Mouse (Mus musculus) CH12.LX (cell line): Measurements from ENCODE around the gene Dgcr2. TPM values are rescaled to one million over a fixed set of nuclear protein-coding genes. Genes with fewer than 3 reads are reported as not detected.

ENCODE experiments used
- DNase-seq: peaks from one replicate; pipeline ENCODE4 v3.0.0-alpha.2; 2013; ENCODE audit errors: extremely low read depth
- H3K27ac ChIP-seq: 2 replicates; pipeline ENCODE4 v1.5.1; 2012; ENCODE audit warnings: low read depth, mild to moderate bottlenecking, control low read depth, moderate library complexity; ENCODE audit not compliant: insufficient read depth
- H3K27me3 ChIP-seq: replicated peaks from 2 replicates; pipeline ENCODE3; 2012; ENCODE audit warnings: inconsistent platforms
- H3K36me3 ChIP-seq, 2 experiments: replicated peaks in 1 of 2; 2 replicates each; pipeline versions ENCODE3 to v1.6.1; 2012; ENCODE audit warnings: inconsistent platforms in 1 of 2, low read length in 1 of 2, mild to moderate bottlenecking in 1 of 2, mixed read lengths in 1 of 2, moderate library complexity in 1 of 2; ENCODE audit not compliant: control insufficient read depth in 1 of 2, insufficient read depth in 1 of 2
- H3K4me1 ChIP-seq, 2 experiments: 2 replicates each; pipeline ENCODE4 v1.6.1; 2012; ENCODE audit warnings: inconsistent platforms in 1 of 2, moderate library complexity in 1 of 2; ENCODE audit not compliant: insufficient read depth in 2 of 2, control insufficient read depth in 1 of 2
- H3K4me2 ChIP-seq: 2 replicates; pipeline ENCODE4 v1.6.1; 2012; ENCODE audit warnings: low read depth, mild to moderate bottlenecking, control low read depth; ENCODE audit not compliant: poor library complexity, insufficient read depth, severe bottlenecking
- H3K4me3 ChIP-seq, 3 experiments: fragments of 150-350 bp in 1 of 3; sonication (generic) in 1 of 3; replicated peaks in 1 of 3; 2 replicates each; pipeline versions ENCODE3 to v1.5.1; 2011 to 2012; ENCODE audit warnings: low read depth in 2 of 3, low read length in 2 of 3, mild to moderate bottlenecking in 2 of 3, moderate library complexity in 2 of 3, control low read depth in 1 of 3, improper control_type of control experiment in 1 of 3, inconsistent platforms in 1 of 3, mixed read lengths in 1 of 3; ENCODE audit not compliant: poor library complexity in 1 of 3
- H3K79me2 ChIP-seq: replicated peaks from 2 replicates; pipeline ENCODE4 v1.6.1; 2012; ENCODE audit warnings: mild to moderate bottlenecking, moderate library complexity; ENCODE audit not compliant: control insufficient read depth, poor library complexity, insufficient read depth, severe bottlenecking; ENCODE audit errors: extremely low read depth
- H3K9ac ChIP-seq: 2 replicates; pipeline ENCODE4 v1.6.1; 2012; ENCODE audit warnings: low read depth, mild to moderate bottlenecking, control low read depth, moderate library complexity; ENCODE audit not compliant: insufficient read depth
- H3K9me3 ChIP-seq: replicated peaks from 2 replicates; pipeline ENCODE3; 2012; ENCODE audit warnings: low read length, inconsistent platforms, mixed read lengths
- CTCF ChIP-seq, 2 experiments: IDR thresholded peaks in 1 of 2; conservative IDR thresholded peaks in 1 of 2; 2 replicates each; pipeline ENCODE4 v1.5.1; 2011 to 2012; ENCODE audit warnings: low read depth in 2 of 2, low read length in 2 of 2, improper control_type of control experiment in 1 of 2, inconsistent platforms in 1 of 2, mild to moderate bottlenecking in 1 of 2, moderate library complexity in 1 of 2
- EP300 ChIP-seq: IDR thresholded peaks from 2 replicates; pipeline ENCODE4 v1.6.1; 2011; ENCODE audit warnings: low read length, improper control_type of control experiment
- ETS1 ChIP-seq: conservative IDR thresholded peaks from 2 replicates; pipeline ENCODE4 v1.6.1; 2012; ENCODE audit warnings: low read depth, mild to moderate bottlenecking, inconsistent platforms, low read length, improper control_type of control experiment, moderate library complexity
- JUN ChIP-seq: IDR thresholded peaks from 2 replicates; pipeline ENCODE4 v1.6.1; 2011; ENCODE audit warnings: low read depth, mild to moderate bottlenecking, low read length, improper control_type of control experiment, moderate library complexity; ENCODE audit not compliant: insufficient read depth
- MAX ChIP-seq: IDR thresholded peaks from 2 replicates; pipeline ENCODE4 v1.6.1; 2011; ENCODE audit warnings: low read length, improper control_type of control experiment
- MEF2A ChIP-seq: IDR thresholded peaks from 2 replicates; pipeline ENCODE4 v1.6.1; 2014; ENCODE audit warnings: low read depth, mild to moderate bottlenecking, inconsistent platforms, low read length, improper control_type of control experiment, borderline replicate concordance
- NRF1 ChIP-seq: IDR thresholded peaks from 2 replicates; pipeline ENCODE4 v1.6.1; 2014; ENCODE audit warnings: low read depth, mild to moderate bottlenecking, inconsistent platforms, low read length, improper control_type of control experiment, moderate library complexity
- RCOR1 ChIP-seq: conservative IDR thresholded peaks from 2 replicates; pipeline ENCODE4 v1.6.1; 2012; ENCODE audit warnings: low read depth, mild to moderate bottlenecking, inconsistent platforms, low read length, improper control_type of control experiment
- SMC3 ChIP-seq: IDR thresholded peaks from 2 replicates; pipeline ENCODE4 v1.6.1; 2011; ENCODE audit warnings: low read depth, low read length, improper control_type of control experiment
- TBP ChIP-seq: conservative IDR thresholded peaks from 2 replicates; pipeline ENCODE4 v1.6.1; 2011; ENCODE audit warnings: low read depth, low read length, improper control_type of control experiment
- TCF12 ChIP-seq: IDR thresholded peaks from 2 replicates; pipeline ENCODE4 v1.6.1; 2014; ENCODE audit warnings: low read depth, mild to moderate bottlenecking, inconsistent platforms, low read length, improper control_type of control experiment
- UBTF ChIP-seq: IDR thresholded peaks from 2 replicates; pipeline ENCODE4 v1.6.1; 2012; ENCODE audit warnings: low read depth, mild to moderate bottlenecking, inconsistent platforms, low read length, improper control_type of control experiment, moderate library complexity
- ZC3H11A ChIP-seq: IDR thresholded peaks from 2 replicates; pipeline ENCODE4 v1.6.1; 2012; ENCODE audit warnings: low read depth, mild to moderate bottlenecking, inconsistent platforms, low read length, improper control_type of control experiment
- ZKSCAN1 ChIP-seq: IDR thresholded peaks from 2 replicates; pipeline ENCODE4 v1.6.1; 2012; ENCODE audit warnings: low read depth, inconsistent platforms, low read length, improper control_type of control experiment, borderline replicate concordance
- ZMIZ1 ChIP-seq: IDR thresholded peaks from 2 replicates; pipeline ENCODE4 v1.6.1; 2012; ENCODE audit warnings: low read depth, mild to moderate bottlenecking, inconsistent platforms, low read length, improper control_type of control experiment
- dilution Hi-C: fragments of 300-500 bp; cut with MboI; formaldehyde crosslinking; loops from 2 replicates; pipeline ENCODE4 v1.14.3; 2020; ENCODE audit warnings: low sequenced_read_pairs; ENCODE audit not compliant: extremely low pct_unique_long_range_greater_than_20kb, extremely low pct_ligation_motif_present
- in situ Hi-C: fragments of 300-500 bp; cut with MboI; formaldehyde crosslinking; loops from 3 replicates; pipeline ENCODE4 v1.14.3; 2019; ENCODE audit warnings: low sequenced_read_pairs, low pct_ligation_motif_present, low pct_unique_long_range_greater_than_20kb, mixed read lengths
- polyA plus RNA-seq: library from polyadenylated mRNA; unstranded; fragments of >175 nt; gene quantifications from 2 replicates; pipeline ENCODE4 v1.2.1, GENCODE M21; 2012; ENCODE audit warnings: low read depth; ENCODE audit not compliant: insufficient read length
- total RNA-seq, 2 experiments: library from RNA; depleted of rRNA; stranded (reverse); fragments of 300-350 nt in 1 of 2; fragments of >200 nt in 1 of 2; gene quantifications; 2 replicates each; pipeline ENCODE4 v1.2.3; 2012 to 2014

The Dgcr2 gene
- total and polyA plus RNA-seq, 3 experiments = 41.5 to 54.8 (median 48.0) TPM

- Histone ChIP-seq H3K27me3 (peaks cover 6% of the 10 kb centered on the region), H3K9me3 (no peaks in the 10 kb centered on the region), H3K36me3 (no peaks in the 10 kb centered on the region), H3K4me2 (no peak overlapping the region), H3K79me2 (no peaks in the 10 kb centered on the region), H3K4me3 (no peak overlapping the region), H3K9ac (no peak overlapping the region), H3K4me1 (no peaks in the 10 kb centered on the region), H3K27ac (no peak overlapping the region)
- dilution Hi-C loops (no loop called here), in situ Hi-C loops (no loop called here)
- no peak for DNase-seq
- no peak for TF ChIP-seq ZKSCAN1
- TF ChIP-seq SMC3 = no peak
- TF ChIP-seq JUN = no peak
- TF ChIP-seq ZC3H11A = no peak
- TF ChIP-seq TBP = no peak
- no peak for TF ChIP-seq UBTF
- TF ChIP-seq TCF12 = no peak
- no peak for TF ChIP-seq ZMIZ1
- TF ChIP-seq MEF2A = no peak
- no peak for TF ChIP-seq MAX
- no peak for TF ChIP-seq RCOR1
- TF ChIP-seq CTCF (conservative IDR thresholded peaks at IDR 0.05 in 1 of 2, IDR thresholded peaks at IDR 0.05 in 1 of 2; ENCODE audit: low read depth in 2 of 2, low read length in 2 of 2) = no peak
- no peak for TF ChIP-seq ETS1
Measured at GRCm38 (mm10) chr16:17828229-17828628, 70.1 kb downstream of the Dgcr2 start.

- DNase-seq = no peak
- dilution Hi-C loops (no loop called here), in situ Hi-C loops (no loop called here)
- Histone ChIP-seq H3K4me3 (no peak overlapping the region), H3K9ac (no peak overlapping the region), H3K9me3 (no peaks in the 10 kb centered on the region), H3K4me1 (no peaks in the 10 kb centered on the region), H3K27ac (no peak overlapping the region), H3K79me2 (no peaks in the 10 kb centered on the region), H3K4me2 (no peak overlapping the region), H3K36me3 (no peaks in the 10 kb centered on the region), H3K27me3 (peaks cover 6% of the 10 kb centered on the region)
- TF ChIP-seq ZC3H11A (no peak), EP300 (no peak), NRF1 (no peak), JUN (no peak)
Measured at GRCm38 (mm10) chr16:17826500-17826899, 71.9 kb downstream of the Dgcr2 start.
